Mouse (Mus musculus): ENCODE measurements around the gene Timm29.

DNA sequence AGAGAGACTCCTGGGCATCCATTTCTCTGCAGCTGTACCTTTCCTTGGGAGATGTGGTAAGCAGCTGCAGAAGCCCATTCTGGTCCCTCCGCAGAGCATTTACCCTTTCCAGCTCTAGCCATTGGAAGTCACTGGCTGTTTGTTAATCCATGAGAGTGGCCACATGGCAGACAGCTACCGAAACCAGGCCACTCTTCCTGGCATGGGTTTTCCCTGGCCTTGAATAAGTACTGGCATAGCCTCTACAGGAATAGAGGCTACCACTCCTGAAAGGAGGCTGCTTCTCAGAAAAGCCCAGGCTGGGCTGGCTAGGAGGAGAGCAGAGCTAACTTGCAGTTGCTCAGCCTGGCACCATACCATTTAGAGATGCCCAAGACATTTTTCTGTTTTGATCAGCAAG lies 41.5 kb upstream of the Timm29 start:
- TF ChIP-seq CTCF (IDR thresholded peaks at IDR 0.05; ENCODE audit: low read depth) (no peak), EP300 (IDR thresholded peaks at IDR 0.05; ENCODE audit: low read depth) (no peak)

All from heart, postnatal 0 days (tissue).